Mouse (Mus musculus): ENCODE data around the gene Map3k19. TPM values are rescaled to one million over a fixed set of nuclear protein-coding genes. Genes with fewer than 3 reads are reported as not detected.

Map3k19 gene
- total RNA-seq (2012; rRNA removed) (0.04 TPM in 2 replicates), total RNA-seq (2014; rRNA removed) (0.05 TPM in 1 of 2 replicates, not detected in the other), polyA plus RNA-seq (2012; ENCODE audit: insufficient read length, low read depth) (not detected in 2 replicates)

- Histone ChIP-seq H3K4me3 (replicated peaks in 1 of 3; ENCODE audit: low read depth in 2 of 3, low read length in 2 of 3, poor library complexity in 1 of 3) (no peak within 1 kb of the TSS), H3K9ac (ENCODE audit: insufficient read depth, low read depth) (no peak within 1 kb of the TSS), H3K9me3 (replicated peaks; ENCODE audit: low read length) (peaks cover 9% of the 10 kb centered on the region), H3K36me3 (replicated peaks in 1 of 2; ENCODE audit: control insufficient read depth in 1 of 2, insufficient read depth in 1 of 2, low read length in 1 of 2) (no peaks in the 10 kb centered on the region), H3K4me1 (ENCODE audit: control insufficient read depth in 1 of 2, insufficient read depth in 2 of 2) (peaks cover 8 to 19% of the 10 kb centered on the region in 2 experiments; a peak in 3 of 4 replicates), H3K4me2 (ENCODE audit: insufficient read depth, low read depth, poor library complexity, severe bottlenecking) (no peak within 1 kb of the TSS; the same call in 1 of the 2 replicates), H3K27ac (ENCODE audit: insufficient read depth, low read depth) (no peak within 1 kb of the TSS), H3K27me3 (replicated peaks) (no peaks in the 10 kb centered on the region), H3K79me2 (replicated peaks; ENCODE audit: control insufficient read depth, extremely low read depth, insufficient read depth, poor library complexity, severe bottlenecking) (no peaks in the 10 kb centered on the region)
- dilution Hi-C loops (cut with MboI; ENCODE audit: extremely low pct_ligation_motif_present, extremely low pct_unique_long_range_greater_than_20kb, low sequenced_read_pairs): no loop called here
- TF ChIP-seq RCOR1 (conservative IDR thresholded peaks at IDR 0.05; ENCODE audit: low read depth, low read length) (no peak), CTCF (conservative IDR thresholded peaks at IDR 0.05 in 1 of 2, IDR thresholded peaks at IDR 0.05 in 1 of 2; ENCODE audit: low read depth in 2 of 2, low read length in 2 of 2) (no peak), MEF2A (IDR thresholded peaks at IDR 0.05; ENCODE audit: borderline replicate concordance, low read depth, low read length) (no peak), KAT2A (IDR thresholded peaks at IDR 0.05; ENCODE audit: insufficient replicate concordance, low read length) (no peak), MAFK (IDR thresholded peaks at IDR 0.05; ENCODE audit: insufficient replicate concordance, low read length) (no peak), MAZ (IDR thresholded peaks at IDR 0.05; ENCODE audit: low read depth, low read length) (no peak), ZC3H11A (IDR thresholded peaks at IDR 0.05; ENCODE audit: low read depth, low read length) (no peak), E2F4 (IDR thresholded peaks at IDR 0.05; ENCODE audit: insufficient replicate concordance, low read depth, low read length) (no peak), GABPA (IDR thresholded peaks at IDR 0.05; ENCODE audit: insufficient replicate concordance, low read depth, low read length) (no peak), MXI1 (IDR thresholded peaks at IDR 0.05; ENCODE audit: low read depth, low read length) (no peak), SIN3A (IDR thresholded peaks at IDR 0.05; ENCODE audit: low read length) (no peak), MYC (IDR thresholded peaks at IDR 0.05; ENCODE audit: low read depth, low read length) (no peak), TBP (conservative IDR thresholded peaks at IDR 0.05; ENCODE audit: low read depth, low read length) (no peak), NELFE (IDR thresholded peaks at IDR 0.05; ENCODE audit: low read depth, low read length) (no peak), USF1 (IDR thresholded peaks at IDR 0.05; ENCODE audit: low read depth, low read length) (no peak), RAD21 (IDR thresholded peaks at IDR 0.05; ENCODE audit: low read depth, low read length) (no peak), JUN (IDR thresholded peaks at IDR 0.05; ENCODE audit: insufficient read depth, low read depth, low read length) (no peak), EP300 (IDR thresholded peaks at IDR 0.05; ENCODE audit: low read length) (no peak)
- DNase-seq (ENCODE audit: extremely low read depth): no peak
- in situ Hi-C loops (cut with MboI; ENCODE audit: low pct_ligation_motif_present, low pct_unique_long_range_greater_than_20kb, low sequenced_read_pairs): no loop called here
Measured at GRCm38 (mm10) chr1:127854486-127855222, at the start of gene Map3k19. TSS of gene Map3k19 (minus strand) at chr1:127855031.

DNA sequence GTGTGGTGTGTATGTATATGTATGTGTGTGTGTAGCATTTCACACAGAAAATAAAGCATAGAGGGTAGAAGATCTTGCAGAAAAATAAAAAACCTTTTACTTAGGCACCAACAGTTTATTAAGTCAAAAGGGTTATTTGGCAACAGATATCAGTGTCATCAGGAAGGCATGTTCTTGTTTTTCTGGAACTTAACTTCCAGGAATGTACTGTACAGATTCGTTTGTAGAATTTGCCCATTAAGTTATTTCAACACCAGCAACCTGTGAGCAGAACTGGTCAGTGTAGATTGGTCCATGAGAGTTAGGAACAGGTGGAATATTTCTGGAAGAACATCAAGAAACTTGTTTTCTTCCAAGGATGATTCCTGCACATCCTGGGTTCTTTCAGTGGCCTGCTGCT lies 44.6 kb upstream of the Map3k19 start:
- H3K9me3 ChIP-seq (replicated peaks; ENCODE audit: low read length): no peaks in the 10 kb centered on the region

More for the DNA sequence above, 44.6 kb upstream of the Map3k19 start:
- in situ Hi-C loops (cut with MboI; ENCODE audit: low pct_ligation_motif_present, low pct_unique_long_range_greater_than_20kb, low sequenced_read_pairs): no loop called here
- H3K4me1 ChIP-seq (ENCODE audit: control insufficient read depth in 1 of 2, insufficient read depth in 2 of 2): no peaks in the 10 kb centered on the region
- no peaks in the 10 kb centered on the region for H3K79me2 ChIP-seq (replicated peaks; ENCODE audit: control insufficient read depth, extremely low read depth, insufficient read depth, poor library complexity, severe bottlenecking)
- DNase-seq (ENCODE audit: extremely low read depth): no peak
- H3K4me3 ChIP-seq (replicated peaks in 1 of 3; ENCODE audit: low read depth in 2 of 3, low read length in 2 of 3, poor library complexity in 1 of 3): no peak overlapping the region
- H3K27ac ChIP-seq (ENCODE audit: insufficient read depth, low read depth): no peak overlapping the region
- no peak for TF ChIP-seq TCF12 (IDR thresholded peaks at IDR 0.05; ENCODE audit: low read depth, low read length)
- TF ChIP-seq SIN3A (IDR thresholded peaks at IDR 0.05; ENCODE audit: low read length): no peak
- TF ChIP-seq USF1 (IDR thresholded peaks at IDR 0.05; ENCODE audit: low read depth, low read length): no peak
- no peak for TF ChIP-seq SMC3 (IDR thresholded peaks at IDR 0.05; ENCODE audit: low read depth, low read length)
- no peak for TF ChIP-seq CHD1 (IDR thresholded peaks at IDR 0.05; ENCODE audit: low read depth, low read length)
- TF ChIP-seq ELF1 (IDR thresholded peaks at IDR 0.05; ENCODE audit: low read depth, low read length): no peak
- TF ChIP-seq JUN (IDR thresholded peaks at IDR 0.05; ENCODE audit: insufficient read depth, low read depth, low read length): no peak
- TF ChIP-seq HCFC1 (IDR thresholded peaks at IDR 0.05; ENCODE audit: low read depth, low read length): no peak
- no peak for TF ChIP-seq MXI1 (IDR thresholded peaks at IDR 0.05; ENCODE audit: low read depth, low read length)
- no peak for TF ChIP-seq MAFK (IDR thresholded peaks at IDR 0.05; ENCODE audit: insufficient replicate concordance, low read length)
- dilution Hi-C loops (cut with MboI; ENCODE audit: extremely low pct_ligation_motif_present, extremely low pct_unique_long_range_greater_than_20kb, low sequenced_read_pairs): no loop called here
- no peak overlapping the region for H3K4me2 ChIP-seq (ENCODE audit: insufficient read depth, low read depth, poor library complexity, severe bottlenecking)
- H3K27me3 ChIP-seq (replicated peaks): no peaks in the 10 kb centered on the region
- H3K9ac ChIP-seq (ENCODE audit: insufficient read depth, low read depth): no peak overlapping the region
- H3K36me3 ChIP-seq (replicated peaks in 1 of 2; ENCODE audit: control insufficient read depth in 1 of 2, insufficient read depth in 1 of 2, low read length in 1 of 2): peaks cover 2 to 37% of the 10 kb centered on the region in 2 experiments
